Mouse (Mus musculus): ENCODE data around the gene Dph2.

Dph2 gene

GRCm38 (mm10) chr4:117870437-117870836, 21.4 kb downstream of the Dph2 start:
- DNase-seq: no peak

GRCm38 (mm10) chr4:117869317-117869716, 22.5 kb downstream of the Dph2 start:
- no peak for DNase-seq

- peak; percentile 73 to 74 for DNase-seq
Observed at GRCm38 (mm10) chr4:117867823-117868222, 24.0 kb downstream of the Dph2 start.

GRCm38 (mm10) chr4:117867000-117867399, 24.8 kb downstream of the Dph2 start:
- no peak for DNase-seq

- DNase-seq: peak; percentile 92 to 95
Observed at GRCm38 (mm10) chr4:117866083-117866482, 25.7 kb downstream of the Dph2 start.

GRCm38 (mm10) chr4:117862823-117863222, 29.0 kb downstream of the Dph2 start:
- DNase-seq: peak in 1 of 2 experiments; percentile 55

- no peak for DNase-seq
Observed at GRCm38 (mm10) chr4:117860570-117860969, 31.3 kb downstream of the Dph2 start.

GRCm38 (mm10) chr4:117858794-117859193, 33.0 kb downstream of the Dph2 start:
- DNase-seq: peak; percentile 76 to 86

GRCm38 (mm10) chr4:117855146-117855545, 36.7 kb downstream of the Dph2 start:
- DNase-seq: peak in 1 of 2 experiments; percentile 29

GRCm38 (mm10) chr4:117852152-117852868, 39.5 kb downstream of the Dph2 start:
- no peak for DNase-seq

- DNase-seq: peak; percentile 31 to 51
Observed at GRCm38 (mm10) chr4:117850871-117851270, 41.0 kb downstream of the Dph2 start.

- DNase-seq: no peak
Observed at GRCm38 (mm10) chr4:117850176-117850575, 41.7 kb downstream of the Dph2 start.

GRCm38 (mm10) chr4:117849506-117849905, 42.3 kb downstream of the Dph2 start:
- DNase-seq: no peak

- no peak for DNase-seq
Observed at GRCm38 (mm10) chr4:117849063-117849462, 42.8 kb downstream of the Dph2 start.

GRCm38 (mm10) chr4:117847011-117847410, 44.8 kb downstream of the Dph2 start:
- DNase-seq: peak in 1 of 2 experiments; percentile 34

- DNase-seq: no peak
Observed at GRCm38 (mm10) chr4:117846261-117846660, 45.6 kb downstream of the Dph2 start.

GRCm38 (mm10) chr4:117845316-117845715, 46.5 kb downstream of the Dph2 start:
- DNase-seq: peak in 1 of 2 experiments; percentile 62

GRCm38 (mm10) chr4:117844467-117844866, 47.4 kb downstream of the Dph2 start:
- no peak for DNase-seq

- DNase-seq: no peak
Observed at GRCm38 (mm10) chr4:117843101-117843500, 48.7 kb downstream of the Dph2 start.

GRCm38 (mm10) chr4:117841566-117841965, 50.3 kb downstream of the Dph2 start:
- peak; percentile 27 to 58 for DNase-seq

GRCm38 (mm10) chr4:117840821-117841220, 51.0 kb downstream of the Dph2 start:
- no peak for DNase-seq

GRCm38 (mm10) chr4:117839366-117839765, 52.5 kb downstream of the Dph2 start:
- DNase-seq: peak; percentile 63 to 86
